Mouse (Mus musculus): ENCODE measurements around the gene Cxcl12. TPM values are rescaled to one million over a fixed set of nuclear protein-coding genes. Genes with fewer than 3 reads are reported as not detected.

Cxcl12 gene
- not detected for polyA plus RNA-seq (2017; shearing (Covaris generic))

GRCm38 (mm10) chr6:117168321-117169011 lies at the start of gene Cxcl12:
Gene Cxcl12 (plus strand): TSS chr6:117168535.
- no peak for ATAC-seq

- no peak for ATAC-seq
These were observed 46.3 kb upstream of the Cxcl12 start for GRCm38 (mm10) chr6:117122074-117122473.

- no peak for ATAC-seq
These were observed 42.0 kb upstream of the Cxcl12 start for GRCm38 (mm10) chr6:117126356-117126755.

- ATAC-seq, result no peak
These were observed 38.9 kb upstream of the Cxcl12 start for GRCm38 (mm10) chr6:117129443-117129842.

- no peak for ATAC-seq
These were observed 37.6 kb upstream of the Cxcl12 start for GRCm38 (mm10) chr6:117130680-117131111.

GRCm38 (mm10) chr6:117134526-117134925 lies 33.8 kb upstream of the Cxcl12 start:
- ATAC-seq, result no peak

- ATAC-seq, result no peak
These were observed 30.6 kb upstream of the Cxcl12 start for GRCm38 (mm10) chr6:117137735-117138134.

GRCm38 (mm10) chr6:117140907-117141306 lies 27.4 kb upstream of the Cxcl12 start:
- ATAC-seq, result no peak

GRCm38 (mm10) chr6:117146951-117147350 lies 21.4 kb upstream of the Cxcl12 start:
- ATAC-seq, result no peak

GRCm38 (mm10) chr6:117151484-117152149 lies 16.7 kb upstream of the Cxcl12 start:
- no peak for ATAC-seq

- no peak for ATAC-seq
These were observed 15.3 kb upstream of the Cxcl12 start for GRCm38 (mm10) chr6:117153046-117153445.

GRCm38 (mm10) chr6:117156846-117157245 lies 11.5 kb upstream of the Cxcl12 start:
- no peak for ATAC-seq

- no peak for ATAC-seq
These were observed 8.3 kb upstream of the Cxcl12 start for GRCm38 (mm10) chr6:117159710-117160690.

- ATAC-seq, result no peak
These were observed 4.8 kb upstream of the Cxcl12 start for GRCm38 (mm10) chr6:117163486-117163885.

- ATAC-seq, result no peak
These were observed 1.5 kb upstream of the Cxcl12 start for GRCm38 (mm10) chr6:117166581-117167425.

- ATAC-seq, result no peak
These were observed 957 bp upstream of the Cxcl12 start for GRCm38 (mm10) chr6:117167426-117167730.

- no peak for ATAC-seq
These were observed 945 bp downstream of the Cxcl12 start for GRCm38 (mm10) chr6:117169051-117169909.

GRCm38 (mm10) chr6:117169910-117170747 lies 1.8 kb downstream of the Cxcl12 start:
- no peak for ATAC-seq

- ATAC-seq, result no peak
These were observed 4.0 kb downstream of the Cxcl12 start for GRCm38 (mm10) chr6:117172358-117172757.

GRCm38 (mm10) chr6:117173876-117174275 lies 5.5 kb downstream of the Cxcl12 start:
- no peak for ATAC-seq
